Mouse (Mus musculus): Measurements from ENCODE around the gene Hecw2. TPM values are rescaled to one million over a fixed set of nuclear protein-coding genes. Genes with fewer than 3 reads are reported as not detected.

Gene Hecw2
- polyA plus RNA-seq, 2 experiments: 2.2 to 2.8 TPM

DNA sequence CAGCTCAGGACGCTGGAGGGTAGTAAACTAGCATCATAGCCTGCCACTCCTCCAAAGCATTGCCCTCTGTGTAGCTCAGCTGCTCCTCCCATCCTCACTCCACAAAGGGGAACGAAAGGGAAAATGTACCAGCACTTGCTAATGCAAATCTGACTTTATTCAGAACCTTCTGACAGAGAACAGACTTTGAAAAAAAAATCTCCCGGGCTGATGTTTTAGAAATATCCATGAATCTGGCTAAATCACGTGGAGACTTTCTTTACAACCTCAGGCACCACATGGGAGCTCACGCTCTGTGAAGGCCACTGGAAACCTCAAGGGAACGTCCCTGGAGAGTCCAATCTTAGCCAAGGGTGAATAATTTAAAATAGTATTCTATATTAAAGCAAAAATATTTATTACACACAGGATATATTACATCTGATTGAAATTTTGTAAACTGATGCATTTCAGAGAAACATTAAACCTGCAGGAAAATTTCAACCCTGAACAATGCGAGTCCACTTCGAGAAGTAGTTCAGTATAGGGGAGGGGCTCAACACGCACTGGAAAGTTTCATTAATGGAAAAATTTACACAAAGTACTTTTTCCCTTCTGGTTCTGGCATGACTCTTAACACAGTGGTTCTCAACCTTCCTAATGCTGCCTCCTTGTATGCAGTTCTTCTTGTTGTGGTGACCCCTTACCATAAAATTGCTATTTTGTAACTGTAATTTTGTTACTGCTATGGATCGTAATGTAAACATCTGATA is 67.8 kb downstream of the Hecw2 start:
- 48% methylated on average over 10 of the region's 10 CpGs for WGBS
- H3K4me1 ChIP-seq (ENCODE audit: control insufficient read depth, insufficient read depth, low read length): peaks cover 16% of the 10 kb centered on the region
- H3K9me3 ChIP-seq (ENCODE audit: control insufficient read depth, low read length): no peaks in the 10 kb centered on the region
- H3K4me2 ChIP-seq (replicated peaks; ENCODE audit: low read depth, low read length, severe bottlenecking): no peak overlapping the region
- ATAC-seq (ENCODE audit: low FRiP score, low read depth) (peak; percentile 66; the same call in 1 of the 2 replicates), DNase-seq (ENCODE audit: low spot score) (peak; percentile 54)
- no peaks in the 10 kb centered on the region for H3K36me3 ChIP-seq (ENCODE audit: control insufficient read depth, insufficient read depth, low read length)
- peak overlapping the region; percentile 44; the same call in 1 of the 2 replicates for H3K27ac ChIP-seq (replicated peaks; ENCODE audit: low read depth, low read length)
- no peak overlapping the region for H3K4me3 ChIP-seq (replicated peaks; ENCODE audit: low read length)
- H3K27me3 ChIP-seq (ENCODE audit: control insufficient read depth, insufficient read depth, low read length): no peaks in the 10 kb centered on the region
- no peak for TF ChIP-seq POLR2A (IDR thresholded peaks at IDR 0.05; ENCODE audit: borderline replicate concordance, extremely low read depth, insufficient read depth, insufficient read length)
- no peak overlapping the region for H3K9ac ChIP-seq (ENCODE audit: low read depth, low read length, severe bottlenecking)

DNA sequence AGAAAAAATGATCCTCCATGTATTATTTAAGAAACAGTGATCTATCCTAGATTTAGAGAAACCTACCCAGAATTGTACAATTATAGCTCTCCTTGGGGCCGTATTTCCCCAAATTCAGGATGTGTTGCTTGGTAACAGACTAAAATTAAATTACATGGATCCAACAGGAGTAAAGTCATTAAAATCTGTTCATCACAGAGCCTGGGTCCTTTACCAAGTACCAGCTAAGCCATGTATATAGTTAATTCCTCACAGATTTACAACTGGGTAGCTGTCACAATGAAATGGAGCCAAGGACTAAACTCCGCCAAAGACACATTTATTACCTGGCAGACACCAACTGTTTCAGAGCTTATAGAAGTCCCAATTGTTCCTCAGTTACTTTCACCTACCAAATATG is 72.4 kb downstream of the Hecw2 start:
- no peak overlapping the region for H3K9ac ChIP-seq (ENCODE audit: low read depth, low read length, severe bottlenecking)
- DNase-seq (ENCODE audit: low spot score) (peak; percentile 29), ATAC-seq (ENCODE audit: low FRiP score, low read depth) (no peak; the same call in 1 of the 2 replicates)
- H3K36me3 ChIP-seq (ENCODE audit: control insufficient read depth, insufficient read depth, low read length): no peaks in the 10 kb centered on the region
- WGBS: 33% methylated on average over 2 of the region's 2 CpGs
- no peaks in the 10 kb centered on the region for H3K27me3 ChIP-seq (ENCODE audit: control insufficient read depth, insufficient read depth, low read length)
- peaks cover 11% of the 10 kb centered on the region; the same call in 1 of the 2 replicates for H3K4me1 ChIP-seq (ENCODE audit: control insufficient read depth, insufficient read depth, low read length)
- no peak overlapping the region for H3K27ac ChIP-seq (replicated peaks; ENCODE audit: low read depth, low read length)
- H3K9me3 ChIP-seq (ENCODE audit: control insufficient read depth, low read length): no peaks in the 10 kb centered on the region
- H3K4me3 ChIP-seq (replicated peaks; ENCODE audit: low read length): no peak overlapping the region
- TF ChIP-seq POLR2A (IDR thresholded peaks at IDR 0.05; ENCODE audit: borderline replicate concordance, extremely low read depth, insufficient read depth, insufficient read length): no peak
- no peak overlapping the region for H3K4me2 ChIP-seq (replicated peaks; ENCODE audit: low read depth, low read length, severe bottlenecking)

DNA sequence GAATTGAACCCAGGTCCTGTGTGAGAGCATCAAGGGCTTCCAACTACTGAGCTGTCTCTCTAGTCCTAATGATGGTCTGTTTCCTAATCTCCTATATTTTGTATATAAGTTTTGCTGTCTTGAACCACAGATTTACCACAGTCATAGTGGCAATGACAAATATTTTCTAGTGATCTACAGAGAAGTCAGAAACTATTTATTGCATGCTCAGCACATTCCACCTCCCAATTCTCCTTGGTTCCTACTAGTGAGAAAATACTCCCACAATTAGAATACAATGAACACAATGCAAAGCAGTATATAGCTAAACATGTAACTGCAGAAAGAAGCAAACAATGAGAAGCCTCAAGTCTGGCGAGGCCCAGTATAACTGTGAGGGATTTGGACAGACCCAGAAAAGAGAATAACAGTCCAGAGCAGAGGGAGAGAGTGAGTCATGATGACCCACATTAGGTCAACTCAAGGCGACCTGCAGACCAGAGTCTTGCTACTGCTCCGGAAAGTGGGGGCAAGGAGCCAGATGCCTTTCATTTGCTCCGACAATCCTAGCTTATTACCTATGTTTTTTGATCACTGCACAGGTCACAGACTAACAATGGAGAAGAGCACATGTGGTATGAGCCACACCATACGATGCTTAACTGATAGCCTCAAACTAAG is 73.8 kb downstream of the Hecw2 start:
- Histone ChIP-seq H3K27me3 (ENCODE audit: control insufficient read depth, insufficient read depth, low read length) (no peaks in the 10 kb centered on the region), H3K9me3 (ENCODE audit: control insufficient read depth, low read length) (no peaks in the 10 kb centered on the region), H3K27ac (replicated peaks; ENCODE audit: low read depth, low read length) (no peak overlapping the region), H3K4me1 (ENCODE audit: control insufficient read depth, insufficient read depth, low read length) (0 out of 2 replicates have a peak, but pooled peaks cover 6% of the 10 kb centered on the region), H3K36me3 (ENCODE audit: control insufficient read depth, insufficient read depth, low read length) (no peaks in the 10 kb centered on the region), H3K4me2 (replicated peaks; ENCODE audit: low read depth, low read length, severe bottlenecking) (no peak overlapping the region), H3K4me3 (replicated peaks; ENCODE audit: low read length) (no peak overlapping the region), H3K9ac (ENCODE audit: low read depth, low read length, severe bottlenecking) (no peak overlapping the region)
- DNase-seq (ENCODE audit: low spot score) (no peak), ATAC-seq (ENCODE audit: low FRiP score, low read depth) (no peak)
- 89% methylated on average over 5 of the region's 5 CpGs for WGBS
- TF ChIP-seq POLR2A (IDR thresholded peaks at IDR 0.05; ENCODE audit: borderline replicate concordance, extremely low read depth, insufficient read depth, insufficient read length): no peak

DNA sequence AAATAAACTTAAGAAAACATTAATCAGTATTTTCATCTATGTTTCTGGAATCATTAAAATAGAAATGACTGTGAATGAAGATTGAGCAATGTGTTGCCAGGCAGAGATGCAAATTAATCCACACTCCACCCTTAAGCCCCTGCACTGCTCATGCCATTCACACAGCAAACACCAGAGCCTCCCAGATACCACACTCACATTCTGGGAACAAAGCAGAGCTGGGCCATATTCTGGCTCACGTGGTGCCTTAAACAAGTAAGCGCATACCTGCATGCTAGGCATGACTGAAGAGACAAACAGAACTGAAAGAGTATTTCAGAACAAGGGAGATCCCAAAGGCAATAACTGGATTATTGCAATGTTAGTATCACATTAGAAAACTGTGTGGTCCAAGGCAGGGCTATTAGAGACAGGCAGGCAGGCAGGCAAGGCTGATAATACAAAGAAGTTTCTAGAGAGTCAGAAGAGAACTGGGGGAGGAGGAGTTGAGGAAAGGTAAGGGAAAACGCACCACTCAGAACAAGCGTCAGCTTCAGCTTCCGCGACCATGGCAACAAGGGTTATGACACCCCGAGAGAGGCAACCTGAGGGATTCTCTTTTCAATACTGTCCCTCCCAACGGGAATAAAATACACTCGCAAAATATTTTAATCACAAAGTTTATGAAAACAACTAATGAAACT is 75.2 kb downstream of the Hecw2 start:
- ATAC-seq (ENCODE audit: low FRiP score, low read depth) (no peak), DNase-seq (ENCODE audit: low spot score) (no peak)
- no peak overlapping the region for H3K4me3 ChIP-seq (replicated peaks; ENCODE audit: low read length)
- H3K27ac ChIP-seq (replicated peaks; ENCODE audit: low read depth, low read length): no peak overlapping the region
- no peaks in the 10 kb centered on the region for H3K36me3 ChIP-seq (ENCODE audit: control insufficient read depth, insufficient read depth, low read length)
- WGBS: 58% methylated on average over 9 of the region's 9 CpGs
- H3K9ac ChIP-seq (ENCODE audit: low read depth, low read length, severe bottlenecking): no peak overlapping the region
- H3K4me2 ChIP-seq (replicated peaks; ENCODE audit: low read depth, low read length, severe bottlenecking): no peak overlapping the region
- TF ChIP-seq POLR2A (IDR thresholded peaks at IDR 0.05; ENCODE audit: borderline replicate concordance, extremely low read depth, insufficient read depth, insufficient read length): no peak
- no peaks in the 10 kb centered on the region for H3K9me3 ChIP-seq (ENCODE audit: control insufficient read depth, low read length)
- 0 out of 2 replicates have a peak, but pooled peaks cover 6% of the 10 kb centered on the region for H3K4me1 ChIP-seq (ENCODE audit: control insufficient read depth, insufficient read depth, low read length)
- no peaks in the 10 kb centered on the region for H3K27me3 ChIP-seq (ENCODE audit: control insufficient read depth, insufficient read depth, low read length)

DNA sequence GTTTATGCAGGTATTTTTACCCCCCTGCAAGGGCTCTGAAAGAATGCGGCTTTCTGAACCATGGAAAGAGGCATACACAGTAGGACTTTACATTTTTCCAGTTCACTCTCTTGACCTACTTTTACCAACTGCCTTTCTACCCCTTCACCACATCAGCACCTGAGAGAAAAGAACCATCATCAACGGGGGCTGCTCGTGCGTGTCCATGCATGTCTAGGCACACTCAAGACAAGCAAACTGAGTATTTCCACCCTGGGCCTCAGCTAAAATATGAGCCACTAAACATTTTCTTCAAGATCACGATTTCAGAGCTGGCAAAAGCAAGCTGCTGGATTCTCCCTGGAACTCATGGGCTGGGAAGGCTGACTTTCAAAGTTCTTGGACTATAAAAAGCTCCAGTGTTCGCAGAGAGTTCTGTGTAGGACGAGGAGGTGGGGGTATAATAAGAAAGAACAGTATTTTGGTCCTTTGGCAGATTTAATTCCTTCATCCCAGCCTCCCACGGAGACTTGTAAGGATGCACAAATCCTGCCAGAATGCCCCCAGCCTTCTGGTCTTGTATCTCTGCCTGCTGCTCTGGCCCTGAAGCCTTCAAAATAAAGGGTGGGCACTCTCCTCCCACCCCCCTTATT is 76.5 kb downstream of the Hecw2 start:
- peak overlapping the region; percentile 27; the same call in 1 of the 2 replicates for H3K27ac ChIP-seq (replicated peaks; ENCODE audit: low read depth, low read length)
- 0 out of 2 replicates have a peak, but pooled peaks cover 6% of the 10 kb centered on the region for H3K4me1 ChIP-seq (ENCODE audit: control insufficient read depth, insufficient read depth, low read length)
- H3K9ac ChIP-seq (ENCODE audit: low read depth, low read length, severe bottlenecking): no peak overlapping the region
- DNase-seq (ENCODE audit: low spot score) (no peak), ATAC-seq (ENCODE audit: low FRiP score, low read depth) (no peak)
- no peak overlapping the region for H3K4me2 ChIP-seq (replicated peaks; ENCODE audit: low read depth, low read length, severe bottlenecking)
- 47% methylated on average over 8 of the region's 8 CpGs for WGBS
- no peaks in the 10 kb centered on the region for H3K36me3 ChIP-seq (ENCODE audit: control insufficient read depth, insufficient read depth, low read length)
- no peaks in the 10 kb centered on the region for H3K9me3 ChIP-seq (ENCODE audit: control insufficient read depth, low read length)
- TF ChIP-seq POLR2A (IDR thresholded peaks at IDR 0.05; ENCODE audit: borderline replicate concordance, extremely low read depth, insufficient read depth, insufficient read length): no peak
- no peak overlapping the region for H3K4me3 ChIP-seq (replicated peaks; ENCODE audit: low read length)
- H3K27me3 ChIP-seq (ENCODE audit: control insufficient read depth, insufficient read depth, low read length): no peaks in the 10 kb centered on the region

Measured in limb, embryonic 14.5 days (tissue).